Mouse (Mus musculus): Measurements from ENCODE around the gene Gm49325. TPM values are rescaled to one million over a fixed set of nuclear protein-coding genes. Genes with fewer than 3 reads are reported as not detected.

Gene Gm49325
- polyA plus RNA-seq, 1 experiment from 2014 or later, result 4.6 TPM

GRCm38 (mm10) chr10:77604111-77604510 is 1.9 kb upstream of the Gm49325 start:
- peaks cover 4% of the 10 kb centered on the region; the same call in 1 of the 2 replicates for H3K36me3 ChIP-seq (ENCODE audit: control insufficient read depth, insufficient read depth)
- no peak for ATAC-seq (replicated peaks; ENCODE audit: extremely low read depth, insufficient read depth, low FRiP score)
- peaks cover 3% of the 10 kb centered on the region; the same call in 1 of the 2 replicates for H3K9me3 ChIP-seq (replicated peaks; ENCODE audit: control insufficient read depth, low read length)
- H3K4me3 ChIP-seq (ENCODE audit: low read length), result no peak overlapping the region
- H3K27me3 ChIP-seq (ENCODE audit: control insufficient read depth, insufficient read depth, low read length), result no peaks in the 10 kb centered on the region
- H3K9ac ChIP-seq (ENCODE audit: low read length), result no peak overlapping the region
- WGBS, result 90% methylated on average over 6 of the region's 6 CpGs
- no peak overlapping the region for H3K27ac ChIP-seq (ENCODE audit: low read length)
- no peak overlapping the region for H3K4me2 ChIP-seq (ENCODE audit: low read depth, low read length)
- H3K4me1 ChIP-seq (ENCODE audit: control insufficient read depth, insufficient read depth, low read length), result peaks cover 16% of the 10 kb centered on the region

GRCm38 (mm10) chr10:77604958-77605357 is 1.0 kb upstream of the Gm49325 start:
- Histone ChIP-seq H3K9me3 (replicated peaks; ENCODE audit: control insufficient read depth, low read length) (peaks cover 3% of the 10 kb centered on the region; the same call in 1 of the 2 replicates), H3K36me3 (ENCODE audit: control insufficient read depth, insufficient read depth) (peaks cover 8% of the 10 kb centered on the region), H3K9ac (ENCODE audit: low read length) (no peak overlapping the region), H3K4me1 (ENCODE audit: control insufficient read depth, insufficient read depth, low read length) (peaks cover 16% of the 10 kb centered on the region), H3K4me3 (ENCODE audit: low read length) (no peak overlapping the region), H3K4me2 (ENCODE audit: low read depth, low read length) (no peak overlapping the region), H3K27ac (ENCODE audit: low read length) (peak overlapping the region; percentile 98), H3K27me3 (ENCODE audit: control insufficient read depth, insufficient read depth, low read length) (no peaks in the 10 kb centered on the region)
- no peak for ATAC-seq (replicated peaks; ENCODE audit: extremely low read depth, insufficient read depth, low FRiP score)
- WGBS, result 28% methylated on average over 5 of the region's 5 CpGs

GRCm38 (mm10) chr10:77605368-77605767 is 629 bp upstream of the Gm49325 start:
- peak overlapping the region; percentile 88 for H3K4me2 ChIP-seq (ENCODE audit: low read depth, low read length)
- H3K4me3 ChIP-seq (ENCODE audit: low read length), result peak overlapping the region; percentile 88
- peaks cover 16% of the 10 kb centered on the region for H3K4me1 ChIP-seq (ENCODE audit: control insufficient read depth, insufficient read depth, low read length)
- peaks cover 3% of the 10 kb centered on the region; the same call in 1 of the 2 replicates for H3K9me3 ChIP-seq (replicated peaks; ENCODE audit: control insufficient read depth, low read length)
- no peak for ATAC-seq (replicated peaks; ENCODE audit: extremely low read depth, insufficient read depth, low FRiP score)
- H3K27me3 ChIP-seq (ENCODE audit: control insufficient read depth, insufficient read depth, low read length), result no peaks in the 10 kb centered on the region
- H3K9ac ChIP-seq (ENCODE audit: low read length), result peak overlapping the region; percentile 89
- peak overlapping the region; percentile 98 for H3K27ac ChIP-seq (ENCODE audit: low read length)
- WGBS, result 21% methylated on average over 1 of the region's 1 CpGs
- H3K36me3 ChIP-seq (ENCODE audit: control insufficient read depth, insufficient read depth), result peaks cover 10% of the 10 kb centered on the region

GRCm38 (mm10) chr10:77606855-77607254 is 858 bp downstream of the Gm49325 start:
- peak overlapping the region; percentile 88 for H3K4me3 ChIP-seq (ENCODE audit: low read length)
- peaks cover 23% of the 10 kb centered on the region for H3K36me3 ChIP-seq (ENCODE audit: control insufficient read depth, insufficient read depth)
- WGBS, result 31% methylated on average over 7 of the region's 7 CpGs
- H3K4me1 ChIP-seq (ENCODE audit: control insufficient read depth, insufficient read depth, low read length), result peaks cover 16% of the 10 kb centered on the region
- H3K27me3 ChIP-seq (ENCODE audit: control insufficient read depth, insufficient read depth, low read length), result no peaks in the 10 kb centered on the region
- peak overlapping the region; percentile 88 for H3K4me2 ChIP-seq (ENCODE audit: low read depth, low read length)
- peak overlapping the region; percentile 89 for H3K9ac ChIP-seq (ENCODE audit: low read length)
- peak overlapping the region; percentile 98 for H3K27ac ChIP-seq (ENCODE audit: low read length)
- H3K9me3 ChIP-seq (replicated peaks; ENCODE audit: control insufficient read depth, low read length), result 0 out of 2 replicates have a peak, but pooled peaks cover 3% of the 10 kb centered on the region
- no peak for ATAC-seq (replicated peaks; ENCODE audit: extremely low read depth, insufficient read depth, low FRiP score)

- Histone ChIP-seq H3K4me2 (ENCODE audit: low read depth, low read length) (peak overlapping the region; percentile 88), H3K9ac (ENCODE audit: low read length) (peak overlapping the region; percentile 89), H3K4me1 (ENCODE audit: control insufficient read depth, insufficient read depth, low read length) (peaks cover 16% of the 10 kb centered on the region), H3K9me3 (replicated peaks; ENCODE audit: control insufficient read depth, low read length) (0 out of 2 replicates have a peak, but pooled peaks cover 3% of the 10 kb centered on the region), H3K27me3 (ENCODE audit: control insufficient read depth, insufficient read depth, low read length) (no peaks in the 10 kb centered on the region), H3K36me3 (ENCODE audit: control insufficient read depth, insufficient read depth) (peaks cover 24% of the 10 kb centered on the region), H3K4me3 (ENCODE audit: low read length) (peak overlapping the region; percentile 88), H3K27ac (ENCODE audit: low read length) (no peak overlapping the region; the same call in 1 of the 2 replicates)
- 68% methylated on average over 5 of the region's 5 CpGs for WGBS
- no peak for ATAC-seq (replicated peaks; ENCODE audit: extremely low read depth, insufficient read depth, low FRiP score)
These were observed 1.4 kb downstream of the Gm49325 start for GRCm38 (mm10) chr10:77607441-77607840.

- Histone ChIP-seq H3K9me3 (replicated peaks; ENCODE audit: control insufficient read depth, low read length) (0 out of 2 replicates have a peak, but pooled peaks cover 3% of the 10 kb centered on the region), H3K4me2 (ENCODE audit: low read depth, low read length) (no peak overlapping the region), H3K27ac (ENCODE audit: low read length) (no peak overlapping the region), H3K9ac (ENCODE audit: low read length) (no peak overlapping the region), H3K4me1 (ENCODE audit: control insufficient read depth, insufficient read depth, low read length) (peaks cover 22% of the 10 kb centered on the region), H3K36me3 (ENCODE audit: control insufficient read depth, insufficient read depth) (peaks cover 24% of the 10 kb centered on the region), H3K4me3 (ENCODE audit: low read length) (no peak overlapping the region), H3K27me3 (ENCODE audit: control insufficient read depth, insufficient read depth, low read length) (no peaks in the 10 kb centered on the region)
- 94% methylated on average over 8 of the region's 8 CpGs for WGBS
- no peak for ATAC-seq (replicated peaks; ENCODE audit: extremely low read depth, insufficient read depth, low FRiP score)
These were observed 2.6 kb downstream of the Gm49325 start for GRCm38 (mm10) chr10:77608589-77608988.

GRCm38 (mm10) chr10:77610221-77610961 is 4.4 kb downstream of the Gm49325 start:
- no peaks in the 10 kb centered on the region for H3K27me3 ChIP-seq (ENCODE audit: control insufficient read depth, insufficient read depth, low read length)
- no peak overlapping the region for H3K27ac ChIP-seq (ENCODE audit: low read length)
- no peaks in the 10 kb centered on the region for H3K9me3 ChIP-seq (replicated peaks; ENCODE audit: control insufficient read depth, low read length)
- no peak for ATAC-seq (replicated peaks; ENCODE audit: extremely low read depth, insufficient read depth, low FRiP score)
- H3K4me2 ChIP-seq (ENCODE audit: low read depth, low read length), result no peak overlapping the region
- no peak overlapping the region for H3K4me3 ChIP-seq (ENCODE audit: low read length)
- peaks cover 17% of the 10 kb centered on the region for H3K4me1 ChIP-seq (ENCODE audit: control insufficient read depth, insufficient read depth, low read length)
- H3K36me3 ChIP-seq (ENCODE audit: control insufficient read depth, insufficient read depth), result peaks cover 35% of the 10 kb centered on the region
- H3K9ac ChIP-seq (ENCODE audit: low read length), result no peak overlapping the region
- 88% methylated on average over 8 of the region's 8 CpGs for WGBS

- Histone ChIP-seq H3K9me3 (replicated peaks; ENCODE audit: control insufficient read depth, low read length) (no peaks in the 10 kb centered on the region), H3K9ac (ENCODE audit: low read length) (0 out of 2 replicates have a peak overlapping the region, but pooled peaks have one; percentile 25), H3K4me2 (ENCODE audit: low read depth, low read length) (no peak overlapping the region), H3K4me1 (ENCODE audit: control insufficient read depth, insufficient read depth, low read length) (peaks cover 6% of the 10 kb centered on the region), H3K27ac (ENCODE audit: low read length) (peak overlapping the region; percentile 76), H3K27me3 (ENCODE audit: control insufficient read depth, insufficient read depth, low read length) (no peaks in the 10 kb centered on the region), H3K36me3 (ENCODE audit: control insufficient read depth, insufficient read depth) (peaks cover 50% of the 10 kb centered on the region), H3K4me3 (ENCODE audit: low read length) (no peak overlapping the region)
- peak; percentile 76 for ATAC-seq (replicated peaks; ENCODE audit: extremely low read depth, insufficient read depth, low FRiP score)
- WGBS, result 56% methylated on average over 3 of the region's 3 CpGs
These were observed 7.4 kb downstream of the Gm49325 start for GRCm38 (mm10) chr10:77613409-77613808.

- Histone ChIP-seq H3K4me3 (ENCODE audit: low read length) (no peak overlapping the region), H3K4me2 (ENCODE audit: low read depth, low read length) (no peak overlapping the region), H3K27ac (ENCODE audit: low read length) (no peak overlapping the region), H3K27me3 (ENCODE audit: control insufficient read depth, insufficient read depth, low read length) (no peaks in the 10 kb centered on the region), H3K9ac (ENCODE audit: low read length) (no peak overlapping the region), H3K9me3 (replicated peaks; ENCODE audit: control insufficient read depth, low read length) (no peaks in the 10 kb centered on the region), H3K36me3 (ENCODE audit: control insufficient read depth, insufficient read depth) (peaks cover 41% of the 10 kb centered on the region), H3K4me1 (ENCODE audit: control insufficient read depth, insufficient read depth, low read length) (peaks cover 6% of the 10 kb centered on the region)
- ATAC-seq (replicated peaks; ENCODE audit: extremely low read depth, insufficient read depth, low FRiP score), result no peak
- WGBS, result 91% methylated on average over 8 of the region's 8 CpGs
These were observed 9.7 kb downstream of the Gm49325 start for GRCm38 (mm10) chr10:77615647-77616046.
